In genomic region chr7:45830427-45831127, GRCm38 (mm10) we compare ENCODE assay signal across 8 mouse cellular contexts. TPM values are rescaled to one million over a fixed set of nuclear protein-coding genes. Genes with fewer than 3 reads are reported as not detected.
DNase-seq lines count a peak whose midpoint lies in the region; ATAC-seq lines count a peak whose summit lies in the region.

Gene Grwd1, minus strand, starts transcription at chr7:45830944.

- no peaks in the 10 kb centered on the region for H3K9me3 ChIP-seq in heart, embryonic 13.5 days
- no peaks in the 10 kb centered on the region for H3K9me3 ChIP-seq in liver, embryonic 12.5 days (replicated peaks)
- H3K9me3 ChIP-seq in stomach, embryonic 15.5 days, result no peaks in the 10 kb centered on the region

- peak within 1 kb of the TSS; percentile 95 for H3K4me3 ChIP-seq in heart, embryonic 13.5 days
- peak within 1 kb of the TSS; percentile 84 for H3K4me3 ChIP-seq in liver, embryonic 12.5 days
- peak within 1 kb of the TSS; percentile 79 for H3K4me3 ChIP-seq in stomach, embryonic 15.5 days (replicated peaks)

- peak within 1 kb of the TSS; percentile 91 for H3K4me2 ChIP-seq in heart, embryonic 13.5 days
- peak within 1 kb of the TSS; percentile 86 for H3K4me2 ChIP-seq in liver, embryonic 12.5 days
- peak within 1 kb of the TSS; percentile 74 for H3K4me2 ChIP-seq in stomach, embryonic 15.5 days

- H3K27ac ChIP-seq in heart, embryonic 13.5 days (replicated peaks), result peak within 1 kb of the TSS; percentile 66; the same call in 1 of the 2 replicates
- H3K27ac ChIP-seq in liver, embryonic 12.5 days, result peak within 1 kb of the TSS; percentile 20; the same call in 1 of the 2 replicates
- no peak within 1 kb of the TSS for H3K27ac ChIP-seq in stomach, embryonic 15.5 days

- WGBS in heart, embryonic 13.5 days, result under 1% methylated on average over 35 of the region's 35 CpGs
- WGBS in liver, embryonic 12.5 days (ENCODE audit: insufficient replicate concordance), result under 1% methylated on average over 35 of the region's 35 CpGs
- WGBS in stomach, embryonic 15.5 days, result under 1% methylated on average over 34 of the region's 35 CpGs

- peak; percentile 52 for ATAC-seq in erythroid progenitor cell, adult 5-6 weeks (replicated peaks; ENCODE audit: low FRiP score, poor library complexity, severe bottlenecking)
- peak; percentile 31; the same call in 1 of the 2 replicates for ATAC-seq in heart, embryonic 13.5 days (ENCODE audit: extremely low read depth, insufficient number of reproducible peaks, low FRiP score, low TSS enrichment)
- ATAC-seq in liver, embryonic 12.5 days, result peak; percentile 80
- ATAC-seq in stomach, embryonic 15.5 days (ENCODE audit: insufficient read depth, low FRiP score, low read depth), result peak; percentile 83

- DNase-seq in CD4-positive, CD25-positive, alpha-beta regulatory T cell, adult 2 months (ENCODE audit: low read depth, low spot score), result peak; percentile 95
- peak; percentile 87 for DNase-seq in brain, embryonic 18.5 days (ENCODE audit: low read depth, low spot score)
- peak; percentile 91 for DNase-seq in kidney, postnatal 10 days
- peak; percentile 85 to 86 for DNase-seq in natural killer cell, adult 2 months (ENCODE audit: low spot score in 2 of 2)

- peaks cover 41% of the 10 kb centered on the region for H3K36me3 ChIP-seq in heart, embryonic 13.5 days
- peaks cover 41% of the 10 kb centered on the region for H3K36me3 ChIP-seq in liver, embryonic 12.5 days
- peaks cover 20% of the 10 kb centered on the region; the same call in 1 of the 2 replicates for H3K36me3 ChIP-seq in stomach, embryonic 15.5 days

- H3K27me3 ChIP-seq in heart, embryonic 13.5 days (replicated peaks), result peaks cover 46% of the 10 kb centered on the region
- peaks cover 47% of the 10 kb centered on the region for H3K27me3 ChIP-seq in liver, embryonic 12.5 days (replicated peaks)
- peaks cover 44% of the 10 kb centered on the region for H3K27me3 ChIP-seq in stomach, embryonic 15.5 days (replicated peaks)

- peak within 1 kb of the TSS; percentile 89 for H3K9ac ChIP-seq in heart, embryonic 13.5 days
- peak within 1 kb of the TSS; percentile 75 for H3K9ac ChIP-seq in liver, embryonic 12.5 days
- peak within 1 kb of the TSS; percentile 59 for H3K9ac ChIP-seq in stomach, embryonic 15.5 days

- H3K4me1 ChIP-seq in heart, embryonic 13.5 days, result peaks cover 26% of the 10 kb centered on the region
- peaks cover 43% of the 10 kb centered on the region for H3K4me1 ChIP-seq in liver, embryonic 12.5 days
- peaks cover 23% of the 10 kb centered on the region; the same call in 1 of the 2 replicates for H3K4me1 ChIP-seq in stomach, embryonic 15.5 days

RNA-seq across cellular contexts. Expression of gene Grwd1, which starts in this region (rescaled TPM):
- 2.5 and 2.9 TPM in 2 replicates for total RNA-seq in erythroid progenitor cell, adult 5-6 weeks (2015; ENCODE audit: low replicate concordance)
- 0.23 and 4.0 TPM in 2 replicates for total RNA-seq in erythroid progenitor cell, adult 5-6 weeks (2017; ENCODE audit: low replicate concordance)
- polyA plus RNA-seq in heart, embryonic 13.5 days (2015; fragmentation: Nextera tagmentation; extraction: Ambion mirVana), result 41.9 and 44.1 TPM in 2 replicates
- 61.4 and 67.0 TPM in 2 replicates for polyA plus RNA-seq in liver, embryonic 12.5 days (2016; fragmentation: Nextera tagmentation; extraction: Ambion mirVana)
- polyA plus RNA-seq in stomach, embryonic 15.5 days (2015; fragmentation: Nextera tagmentation; extraction: Ambion mirVana), result 57.0 and 64.3 TPM in 2 replicates

Comparison
In these comparisons a context has a peak if more than half of its experiments do, and no peak if none do; other contexts are left out.
1. ATAC-seq: peak in every context shown above with its lines; median percentile 83 in stomach, embryonic 15.5 days; 80 in liver, embryonic 12.5 days; 52 in erythroid progenitor cell, adult 5-6 weeks; 31 in heart, embryonic 13.5 days.